Mouse (Mus musculus) gastrocnemius, postnatal 36 days (tissue): Measurements from ENCODE around the gene Olig3. TPM values are rescaled to one million over a fixed set of nuclear protein-coding genes. Genes with fewer than 3 reads are reported as not detected.
"Not testable (repeated sequence)": the region's sequence is repeated elsewhere in the genome, so short reads cannot be mapped to it uniquely, and the experiment has no call there.

Experiments used
- DNase-seq, 2 experiments: peaks; one replicate each; pipeline ENCODE4 v3.0.0; 2022
- intact Hi-C: fragments of 180-260 bp; cut with DNase I; formaldehyde crosslinking; loops from one replicate; pipeline ENCODE4 v1.15.1; 2025
- total RNA-seq, 2 experiments: library from RNA; stranded (reverse); gene quantifications; 2 replicates each; pipeline ENCODE4 v1.2.3; 2021

Gene Olig3
- total RNA-seq, 2 experiments from 2014 or later = not detected

GRCm38 (mm10) chr10:19360446-19361300 is 4.3 kb downstream of the Olig3 start:
- intact Hi-C loops = no loop called here

DNA sequence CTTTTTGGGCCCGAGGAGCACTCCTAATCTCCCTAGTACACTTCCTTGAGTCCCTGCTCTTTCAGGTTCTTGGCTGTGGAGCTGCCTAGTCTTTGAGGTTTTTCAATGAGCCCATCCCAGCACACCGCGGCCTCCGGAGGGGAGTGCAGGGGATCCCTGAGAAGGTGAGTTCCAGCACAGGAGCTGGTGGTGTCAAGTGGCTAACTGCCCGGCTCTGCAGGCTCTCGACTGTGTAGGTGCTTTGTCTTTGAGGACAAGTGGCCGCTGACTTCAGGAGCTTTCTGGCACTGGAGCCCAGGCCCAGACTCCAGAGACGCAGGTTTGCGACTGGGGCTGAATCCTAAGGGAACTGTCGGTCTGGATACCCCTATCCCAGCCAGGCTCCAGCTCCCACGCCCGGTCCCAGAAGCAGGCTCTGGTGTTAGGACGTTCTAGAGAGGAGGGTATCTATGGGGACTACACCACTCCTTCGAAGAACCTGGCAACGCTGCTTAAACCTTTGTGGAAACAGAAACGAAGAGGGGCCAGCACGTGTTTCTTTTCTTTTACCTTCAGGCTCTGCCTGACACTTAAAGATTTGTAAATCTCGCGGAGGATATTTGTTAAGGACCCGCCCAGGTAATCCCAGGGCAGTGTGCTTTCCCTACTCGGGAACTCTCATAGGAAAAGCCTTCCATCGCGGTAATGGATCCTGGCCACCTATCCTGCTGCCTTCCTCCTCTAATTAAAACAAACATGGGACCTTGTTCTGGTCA is 5.4 kb downstream of the Olig3 start:
- intact Hi-C loops = no loop called here

More at GRCm38 (mm10) chr10:19360446-19361300, 4.3 kb downstream of the Olig3 start:
- no peak for DNase-seq

GRCm38 (mm10) chr10:19362294-19362590 is 5.9 kb downstream of the Olig3 start:
- intact Hi-C loops = no loop called here
- no peak for DNase-seq

More for the DNA sequence above, 5.4 kb downstream of the Olig3 start:
- DNase-seq = no peak

- DNase-seq = no peak
- intact Hi-C loops = no loop called here
Observed at GRCm38 (mm10) chr10:19362861-19363260, 6.5 kb downstream of the Olig3 start.

DNA sequence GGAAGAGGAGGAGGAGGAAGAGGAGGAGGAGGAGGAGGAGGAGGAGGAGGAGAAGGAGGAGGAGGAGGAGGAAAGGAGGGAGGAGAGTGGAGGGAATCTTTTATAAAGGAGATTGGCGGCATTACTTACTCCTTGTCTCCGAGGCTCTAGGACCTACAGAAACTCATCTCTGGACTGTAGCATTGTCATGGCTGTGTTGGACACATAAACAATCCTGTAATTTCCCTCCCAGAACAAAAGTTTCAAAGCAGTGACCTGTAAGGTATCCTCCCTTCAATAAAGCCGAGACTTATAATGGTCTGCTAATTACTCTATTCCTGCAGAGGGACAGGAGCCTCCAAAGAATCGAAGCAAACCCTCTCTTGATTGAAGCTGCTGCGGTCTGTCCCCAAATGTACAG is 7.0 kb downstream of the Olig3 start:
- DNase-seq = no peak
- intact Hi-C loops = no loop called here

DNA sequence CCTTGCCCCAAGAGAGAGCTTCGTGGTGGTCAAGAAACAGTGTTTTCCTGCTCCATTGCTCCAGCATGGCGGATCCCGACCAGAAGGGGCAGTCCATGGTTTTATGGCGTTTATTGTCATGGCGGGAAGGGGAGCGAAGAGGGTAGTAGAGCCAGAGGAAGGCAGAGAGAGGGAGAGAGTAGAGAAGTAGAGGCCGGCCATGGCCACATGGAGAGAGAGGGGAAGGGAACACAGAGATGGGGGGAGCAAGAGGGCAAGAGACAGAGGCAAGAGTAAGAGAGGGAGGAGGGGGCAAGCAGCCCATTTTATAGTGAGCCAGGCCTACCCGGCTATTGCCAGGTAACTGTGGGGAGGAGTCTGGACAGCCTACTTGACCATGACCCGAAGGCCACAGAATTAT is 12.8 kb downstream of the Olig3 start:
- no peak for DNase-seq
- intact Hi-C loops = no loop called here

DNA sequence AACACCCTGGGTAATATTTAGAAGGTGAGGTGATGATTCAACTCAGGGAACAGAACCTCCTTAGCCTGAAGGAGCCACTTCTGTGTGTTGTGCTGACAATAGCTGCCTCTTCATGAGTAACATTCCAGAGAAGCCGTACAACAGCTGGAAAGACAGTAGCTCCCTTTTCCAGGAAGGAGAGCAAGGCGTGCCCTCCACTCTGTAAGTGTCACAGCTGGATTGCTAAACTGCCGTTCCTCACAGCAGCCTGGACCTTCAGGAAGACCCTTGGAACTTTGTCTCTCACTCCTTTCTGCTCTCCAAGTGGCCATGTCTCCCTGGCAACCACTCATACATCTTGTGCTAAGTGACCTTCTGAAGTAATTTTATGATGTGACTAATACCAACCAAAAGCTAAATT is 13.8 kb downstream of the Olig3 start:
- no peak for DNase-seq
- intact Hi-C loops = no loop called here

DNA sequence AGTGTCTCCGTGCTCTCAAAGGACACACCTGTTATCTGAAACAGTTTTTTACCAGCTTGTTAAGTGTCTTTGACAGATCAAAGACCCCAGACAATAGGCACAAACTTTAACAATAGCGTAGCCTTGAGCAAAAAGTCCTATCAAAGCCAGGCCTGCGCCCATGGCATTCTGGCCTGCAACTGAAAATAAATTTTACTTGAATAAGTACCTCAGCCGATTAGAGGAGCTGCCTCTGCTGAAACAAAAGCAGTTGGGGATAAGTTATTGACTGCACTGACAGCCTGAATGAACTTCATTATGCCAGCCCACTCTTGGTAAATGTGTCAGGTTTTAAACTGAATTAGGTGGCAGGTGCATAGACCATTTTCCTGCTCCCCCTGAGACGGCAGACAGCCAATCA is 15.9 kb downstream of the Olig3 start:
- intact Hi-C loops = no loop called here
- no peak for DNase-seq

- intact Hi-C loops = no loop called here
- DNase-seq = no peak
Observed at GRCm38 (mm10) chr10:19373797-19374196, 17.5 kb downstream of the Olig3 start.

- DNase-seq = no peak
- intact Hi-C loops = no loop called here
Observed at GRCm38 (mm10) chr10:19374311-19374710, 18.0 kb downstream of the Olig3 start.

GRCm38 (mm10) chr10:19375838-19376237 is 19.5 kb downstream of the Olig3 start:
- intact Hi-C loops = no loop called here
- no peak for DNase-seq

- intact Hi-C loops, DNase-seq: not testable (repeated sequence)
Observed at GRCm38 (mm10) chr10:19380971-19381370, 24.6 kb downstream of the Olig3 start.

GRCm38 (mm10) chr10:19384176-19384575 is 27.8 kb downstream of the Olig3 start:
- no peak for DNase-seq
- intact Hi-C loops = no loop called here

DNA sequence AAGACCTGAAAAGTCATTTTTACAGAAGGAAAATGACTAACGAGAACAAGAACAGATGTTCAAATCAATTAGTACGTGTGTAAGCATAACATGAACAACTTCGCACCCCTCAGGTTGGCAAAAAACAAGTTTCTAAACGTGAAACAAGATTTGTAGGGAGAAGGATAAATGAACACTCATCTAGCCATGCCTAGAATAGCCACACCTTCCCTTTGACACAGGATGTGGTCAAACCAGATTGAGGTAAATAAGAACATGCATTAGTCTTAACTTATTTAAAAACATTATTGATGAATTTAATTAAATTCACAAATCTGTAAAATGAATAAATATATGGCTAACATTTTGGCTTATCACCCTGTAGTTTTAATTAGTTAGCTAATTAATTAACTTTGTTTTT is 35.5 kb downstream of the Olig3 start:
- intact Hi-C loops = no loop called here

DNA sequence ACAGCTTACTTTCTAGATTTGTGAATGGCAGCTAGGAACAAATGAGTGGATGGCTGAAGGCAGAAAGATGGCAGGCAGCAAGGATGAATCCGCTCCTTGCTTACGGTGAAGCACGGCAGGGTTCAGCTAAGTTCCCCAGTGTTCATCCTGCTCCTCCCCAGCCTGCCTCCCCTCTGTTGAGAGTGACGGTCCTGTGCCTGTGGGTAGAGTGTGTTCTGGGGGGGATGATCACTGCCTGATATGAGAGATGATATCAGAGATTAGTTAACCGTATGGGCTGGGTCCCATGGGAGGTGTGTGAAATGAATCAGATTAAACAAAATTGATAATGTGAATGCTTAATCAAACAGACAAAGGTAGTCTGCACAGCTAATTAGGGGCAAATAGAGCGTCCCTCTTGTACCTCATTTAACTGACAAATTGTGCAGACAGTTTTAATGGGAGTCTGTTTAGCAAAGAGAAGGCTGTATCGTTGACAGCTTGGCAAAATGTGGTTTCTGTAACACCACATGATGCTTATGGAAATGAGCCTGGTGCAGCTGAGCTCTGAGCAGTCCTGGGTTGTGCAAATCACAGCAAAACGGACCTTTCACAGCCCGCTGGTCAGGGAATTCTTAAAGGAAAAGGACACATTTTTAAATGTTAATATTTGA is 40.3 kb downstream of the Olig3 start:
- DNase-seq = no peak
- intact Hi-C loops = no loop called here

More for the DNA sequence above, 35.5 kb downstream of the Olig3 start:
- no peak for DNase-seq

- DNase-seq = no peak
- intact Hi-C loops = no loop called here
Observed at GRCm38 (mm10) chr10:19397396-19397795, 41.1 kb downstream of the Olig3 start.

GRCm38 (mm10) chr10:19401136-19401535 is 44.8 kb downstream of the Olig3 start:
- intact Hi-C loops = no loop called here
- DNase-seq = no peak

- intact Hi-C loops = no loop called here
- no peak for DNase-seq
Observed at GRCm38 (mm10) chr10:19404401-19404800, 48.1 kb downstream of the Olig3 start.

GRCm38 (mm10) chr10:19405959-19406358 is 49.6 kb downstream of the Olig3 start:
- DNase-seq = no peak
- intact Hi-C loops = no loop called here

- no peak for DNase-seq
- intact Hi-C loops = no loop called here
Observed at GRCm38 (mm10) chr10:19407168-19407567, 50.8 kb downstream of the Olig3 start.
